Mouse (Mus musculus) fat pad, adult 2 months (tissue): ENCODE measurements around the gene Tbx15.

Experiments used
- DNase-seq: peaks from one replicate; pipeline ENCODE4 v3.0.0-alpha.2; 2011; ENCODE audit warnings: low read depth, low spot score; ENCODE audit errors: extremely low read depth

Gene Tbx15

GRCm38 (mm10) chr3:99340021-99340420 lies 99.8 kb downstream of the Tbx15 start:
- DNase-seq, result no peak

GRCm38 (mm10) chr3:99379616-99380250 lies 139.6 kb downstream of the Tbx15 start:
- DNase-seq, result no peak

- DNase-seq, result no peak
Observed at GRCm38 (mm10) chr3:99387127-99387526, 146.9 kb downstream of the Tbx15 start.
